Mouse (Mus musculus): Measurements from ENCODE around the gene Mgat3. TPM values are rescaled to one million over a fixed set of nuclear protein-coding genes. Genes with fewer than 3 reads are reported as not detected.

Mgat3 gene
- 41.9 and 43.1 TPM in 2 replicates for polyA plus RNA-seq (2012; rRNA removed)

DNA sequence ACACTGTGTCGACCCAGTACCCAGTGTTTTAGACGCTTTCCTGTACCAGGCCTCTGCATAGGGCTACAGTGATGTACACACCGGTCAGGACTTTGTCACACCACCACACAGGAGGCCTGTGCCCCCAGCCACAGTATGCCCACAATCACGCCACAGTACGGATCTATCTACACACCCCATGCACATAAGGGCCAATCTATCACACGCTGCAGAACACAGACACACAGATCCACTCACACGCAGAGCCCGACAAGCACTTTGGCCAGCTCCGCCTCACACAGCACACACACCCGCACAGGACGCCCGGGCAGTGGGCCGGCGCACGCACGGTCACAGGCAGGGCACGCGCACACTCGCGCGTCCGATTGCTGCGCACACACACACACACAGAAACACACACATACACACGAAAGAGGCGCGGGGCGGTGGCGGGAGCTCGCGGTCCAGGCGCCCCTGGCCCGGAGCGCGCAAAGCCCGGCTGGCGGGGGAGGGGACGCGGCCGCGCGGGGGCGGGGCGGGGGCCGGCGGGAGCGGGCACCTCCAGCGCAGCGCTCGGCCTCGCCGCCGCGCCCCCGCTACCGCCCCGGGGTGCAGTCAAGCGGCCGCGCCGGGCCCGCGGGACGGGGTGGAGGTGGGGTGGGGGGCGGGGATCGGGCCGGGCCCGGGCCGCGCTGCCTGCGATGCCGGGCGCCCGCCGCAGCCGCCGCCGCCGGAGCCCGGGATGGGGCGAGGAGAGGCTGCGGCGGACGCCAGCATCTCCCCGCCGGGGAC, at the start of gene Mgat3:
Mgat3 (plus strand) TSS at position 721 of the 771 bp plus-strand sequence.

GRCm38 (mm10) chr15:80132993-80133586, 40.4 kb upstream of the Mgat3 start, which contains the start of gene Tab1:
Gene Tab1 (plus strand): TSS chr15:80133127.

GRCm38 (mm10) chr15:80233733-80234509, 60.4 kb downstream of the Mgat3 start, which contains the start of gene Mief1:
Gene Mief1 (plus strand): TSS chr15:80234018.

DNA sequence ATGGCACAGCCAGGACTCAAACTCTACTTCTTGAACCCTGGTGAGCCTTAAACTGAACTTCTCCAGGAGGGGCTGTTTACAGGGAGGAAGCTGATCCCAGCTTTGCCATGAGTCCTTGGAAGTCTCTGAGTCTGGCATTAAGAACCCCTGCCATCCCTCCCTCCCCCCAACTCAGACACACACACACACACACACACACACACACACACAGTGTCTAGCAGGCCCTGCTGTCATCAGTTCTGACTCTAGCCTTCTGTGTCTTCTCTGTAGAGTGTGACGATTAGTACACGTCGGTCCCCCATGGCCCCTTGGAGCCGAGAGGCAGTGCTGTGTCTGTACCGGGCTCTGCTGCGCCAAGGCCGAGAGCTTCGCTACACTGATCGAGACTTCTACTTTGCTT, 62.0 kb downstream of the Mgat3 start, which contains the start of gene AC140267.1:
AC140267.1 (plus strand) TSS at position 301 of the 400 bp plus-strand sequence.

DNA sequence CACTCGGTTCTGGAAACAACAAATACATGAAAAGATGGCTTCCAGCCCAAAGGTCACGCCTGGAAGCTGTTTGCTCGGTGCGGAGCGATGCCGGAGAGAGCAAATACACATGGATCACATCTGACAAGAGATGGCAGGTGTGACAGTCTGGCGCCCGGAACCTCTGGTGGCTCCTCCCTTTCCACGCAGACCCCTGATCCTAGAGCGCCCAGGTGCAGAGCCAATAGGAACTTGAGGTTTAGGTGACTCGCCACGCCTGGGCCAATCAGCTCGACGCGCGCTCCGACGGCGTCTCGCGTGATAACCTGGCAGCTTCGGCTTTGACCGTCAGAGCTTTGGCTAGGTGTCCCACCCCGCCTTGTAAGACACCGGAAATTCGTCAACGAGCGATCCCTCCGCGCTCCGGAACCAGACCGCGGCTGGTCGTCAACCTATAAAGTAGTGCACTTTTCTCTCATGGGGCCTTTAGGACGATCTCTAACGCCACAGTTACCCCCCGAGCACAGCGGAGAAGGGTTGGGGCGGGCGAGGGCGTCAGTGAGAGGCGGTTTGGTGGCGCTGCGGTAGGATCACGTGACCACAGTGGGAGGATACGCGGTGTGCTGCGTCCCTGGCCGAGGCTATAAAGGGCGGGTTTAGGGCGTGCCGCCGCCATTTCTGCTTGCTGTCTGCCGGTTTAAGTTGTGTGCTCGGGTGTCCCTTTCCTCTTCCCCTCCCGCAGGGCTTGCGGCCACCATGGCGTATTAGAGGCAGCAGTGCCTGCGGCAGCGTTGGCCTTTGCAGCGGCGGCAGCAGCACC, 81.5 kb downstream of the Mgat3 start, which contains the start of gene Atf4:
Atf4 (plus strand) TSS at position 338 of the 799 bp plus-strand sequence.

DNA sequence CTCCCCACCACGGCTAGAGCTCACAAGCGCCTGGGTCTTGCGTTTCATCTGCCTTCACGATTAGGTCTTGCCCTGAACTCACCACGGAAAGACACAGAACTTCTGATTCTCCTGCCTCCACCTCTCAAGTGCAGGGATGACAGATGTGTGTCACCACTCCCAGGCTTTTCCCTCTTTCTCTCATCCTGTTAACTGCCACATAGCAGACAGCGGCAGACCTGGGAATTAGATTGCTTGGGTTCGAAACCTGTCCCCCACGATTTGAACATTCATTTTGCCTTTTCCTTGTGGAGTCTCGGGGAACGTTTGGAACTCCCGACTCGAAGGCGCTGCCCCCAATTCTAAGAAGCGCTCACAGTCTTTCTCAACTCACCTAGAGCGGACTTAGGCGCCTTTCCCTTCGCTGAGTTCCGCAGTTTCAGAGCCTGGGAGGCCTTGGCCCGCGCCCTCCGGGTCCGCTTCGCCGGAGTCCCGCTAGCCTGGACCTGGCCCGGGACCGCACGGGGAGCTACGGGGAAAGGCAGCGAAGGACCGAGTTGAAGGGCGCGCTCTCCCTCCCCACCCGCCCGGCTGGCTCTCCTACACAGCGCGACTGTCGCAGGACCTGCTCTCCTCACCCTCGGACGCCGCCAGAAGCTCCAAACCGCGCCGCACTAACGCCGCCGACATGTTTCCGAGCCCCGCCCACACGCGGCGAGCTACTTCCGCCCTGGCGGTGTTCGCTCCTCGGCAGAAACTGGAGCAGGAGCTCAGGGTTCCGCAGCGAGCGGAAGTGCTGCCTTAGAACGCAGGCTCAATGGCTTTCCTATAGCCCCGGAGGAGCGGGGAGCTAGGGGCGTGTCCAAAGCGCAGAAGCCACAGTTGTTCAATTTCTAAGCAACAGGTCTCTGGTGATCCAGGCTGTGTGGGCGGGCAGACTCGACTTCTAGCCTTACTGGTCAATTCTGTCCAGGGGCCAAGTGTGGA, 90.4 kb downstream of the Mgat3 start, which contains the start of gene Rps19bp1:
Rps19bp1 (minus strand) TSS at position 706 of the 966 bp plus-strand sequence.

Other genes with a start within 250 kb of the Mgat3 start
- gene Cbx7, start 202.6 kb upstream of the Mgat3 start, polyA plus RNA-seq (2012; rRNA removed): 12.1 and 13.0 TPM in 2 replicates
- 10.8 and 12.8 TPM in 2 replicates for gene Pdgfb, start 158.7 kb upstream of the Mgat3 start, polyA plus RNA-seq (2012; rRNA removed)
- gene Syngr1, start 82.4 kb upstream of the Mgat3 start, polyA plus RNA-seq (2012; rRNA removed): 48.6 and 57.1 TPM in 2 replicates
- 1,038 and 1,063 TPM in 2 replicates for gene Rpl3, start 81.9 kb upstream of the Mgat3 start, polyA plus RNA-seq (2012; rRNA removed)
- 44.6 and 48.4 TPM in 2 replicates for gene Tab1, start 40.6 kb upstream of the Mgat3 start, polyA plus RNA-seq (2012; rRNA removed)
- gene Mief1, start 60.3 kb downstream of the Mgat3 start, polyA plus RNA-seq (2012; rRNA removed): 15.4 and 15.8 TPM in 2 replicates
- gene AC140267.1, start 62.1 kb downstream of the Mgat3 start, polyA plus RNA-seq (2012; rRNA removed): not detected in 2 replicates
- 252 and 295 TPM in 2 replicates for gene Atf4, start 81.5 kb downstream of the Mgat3 start, polyA plus RNA-seq (2012; rRNA removed)
- gene Rps19bp1, start 90.6 kb downstream of the Mgat3 start, polyA plus RNA-seq (2012; rRNA removed): 52.0 and 55.4 TPM in 2 replicates
- gene Cacna1i, start 113.5 kb downstream of the Mgat3 start, polyA plus RNA-seq (2012; rRNA removed): 3.1 and 3.2 TPM in 2 replicates